Mouse (Mus musculus) intestine, embryonic 14.5 days (tissue): Measurements from ENCODE around the gene Spaca7. TPM values are rescaled to one million over a fixed set of nuclear protein-coding genes. Genes with fewer than 3 reads are reported as not detected.

Experiments used
- ATAC-seq: fragments of 200-750 bp; cut with Nextera tagmentation; replicated peaks from 2 replicates; pipeline ENCODE4 v1.8.0; 2017; ENCODE audit warnings: low read depth, moderate number of reproducible peaks, moderate TSS enrichment, moderate library complexity; ENCODE audit not compliant: low FRiP score, low TSS enrichment
- DNase-seq: peaks from one replicate; pipeline ENCODE4 v3.0.0-alpha.2; 2018; ENCODE audit warnings: low spot score
- H3K27ac ChIP-seq: fragments of 300-500 bp; sonication (generic); 2 replicates; pipeline ENCODE4 v1.5.1; 2014; ENCODE audit warnings: low read depth, mild to moderate bottlenecking, control low read depth
- H3K27me3 ChIP-seq: fragments of 300-500 bp; sonication (generic); replicated peaks from 2 replicates; pipeline ENCODE4 v1.6.1; 2014; ENCODE audit warnings: low read length, control low read depth; ENCODE audit not compliant: control insufficient read depth, insufficient read depth
- H3K36me3 ChIP-seq: fragments of 300-500 bp; sonication (generic); 2 replicates; pipeline ENCODE4 v1.6.1; 2014; ENCODE audit warnings: low read length, control low read depth; ENCODE audit not compliant: control insufficient read depth, insufficient read depth
- H3K4me1 ChIP-seq: fragments of 300-500 bp; sonication (generic); replicated peaks from 2 replicates; pipeline ENCODE4 v1.6.1; 2014; ENCODE audit warnings: low read length, control low read depth, mixed read lengths; ENCODE audit not compliant: control insufficient read depth, insufficient read depth
- H3K4me2 ChIP-seq: fragments of 300-500 bp; sonication (generic); 2 replicates; pipeline ENCODE4 v1.6.1; 2014; ENCODE audit warnings: low read length
- H3K4me3 ChIP-seq: fragments of 300-500 bp; sonication (generic); 2 replicates; pipeline ENCODE4 v1.5.1; 2014; ENCODE audit warnings: low read depth, low read length, control low read depth, mixed read lengths
- H3K9ac ChIP-seq: fragments of 300-500 bp; sonication (generic); 2 replicates; pipeline ENCODE4 v1.6.1; 2014; ENCODE audit warnings: mild to moderate bottlenecking, low read length
- H3K9me3 ChIP-seq: fragments of 300-500 bp; sonication (generic); 2 replicates; pipeline ENCODE4 v1.6.1; 2016; ENCODE audit warnings: low read length, control low read depth; ENCODE audit not compliant: control insufficient read depth
- WGBS: fragments of 180-500 bp; shearing (Covaris S2); extraction: QIAGEN DNeasy Blood & Tissue Kit; methylation state at CpG from one replicate; pipeline ENCODE4 v1.1.7; 2014; 5-methylcytosine and 5-hydroxymethylcytosine counted together
- polyA plus RNA-seq: library from polyadenylated mRNA; unstranded; fragments of >200 nt; fragmentation: Nextera tagmentation; extraction: Ambion mirVana; gene quantifications from 2 replicates; pipeline ENCODE4 v1.2.1, GENCODE M21; 2014

The Spaca7 gene
- not detected in 2 replicates for polyA plus RNA-seq

DNA sequence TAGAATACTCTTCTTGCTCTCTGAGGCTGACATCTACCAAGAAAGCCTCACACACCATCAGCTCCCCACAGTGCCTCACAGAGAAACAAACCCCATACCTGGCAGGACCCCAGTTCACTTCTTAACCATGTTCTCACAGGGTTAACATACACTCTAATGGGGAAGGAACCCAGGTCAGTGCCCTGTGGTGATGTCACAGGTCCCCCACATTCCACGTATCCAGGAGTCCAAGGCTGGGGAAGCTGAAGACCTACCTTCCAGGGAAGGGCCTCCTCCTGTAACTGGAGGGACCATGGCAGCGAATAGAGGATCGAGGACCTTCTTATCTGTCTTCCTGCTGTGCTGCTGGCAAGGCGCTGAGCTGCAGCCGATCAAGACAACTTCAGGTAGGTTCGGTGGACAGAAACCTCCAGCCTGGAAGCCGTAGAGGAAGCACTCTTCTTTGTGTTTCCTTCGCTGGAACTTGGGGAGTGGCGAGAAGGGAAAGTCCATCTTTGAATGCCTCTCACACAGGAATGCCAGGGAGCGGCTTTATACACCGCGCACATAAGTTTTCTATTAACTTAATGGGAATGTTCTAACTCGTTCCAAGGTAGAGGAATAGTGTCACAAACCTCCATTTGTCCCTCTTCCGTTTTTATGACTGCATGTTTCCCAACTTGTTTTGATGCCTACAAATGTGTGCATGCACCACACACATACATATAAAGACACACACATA, at the start of gene Spaca7:
Gene Spaca7 (plus strand): TSS at position 216 of the 721 bp plus-strand sequence.
- Histone ChIP-seq H3K4me1 (no peaks in the 10 kb centered on the region), H3K4me3 (no peak within 1 kb of the TSS), H3K9ac (no peak within 1 kb of the TSS), H3K9me3 (no peaks in the 10 kb centered on the region), H3K27me3 (no peaks in the 10 kb centered on the region), H3K27ac (no peak within 1 kb of the TSS), H3K4me2 (no peak within 1 kb of the TSS), H3K36me3 (no peaks in the 10 kb centered on the region)
- DNase-seq, result no peak
- WGBS, result 60% methylated on average over 14 of the region's 14 CpGs
- no peak for ATAC-seq

DNA sequence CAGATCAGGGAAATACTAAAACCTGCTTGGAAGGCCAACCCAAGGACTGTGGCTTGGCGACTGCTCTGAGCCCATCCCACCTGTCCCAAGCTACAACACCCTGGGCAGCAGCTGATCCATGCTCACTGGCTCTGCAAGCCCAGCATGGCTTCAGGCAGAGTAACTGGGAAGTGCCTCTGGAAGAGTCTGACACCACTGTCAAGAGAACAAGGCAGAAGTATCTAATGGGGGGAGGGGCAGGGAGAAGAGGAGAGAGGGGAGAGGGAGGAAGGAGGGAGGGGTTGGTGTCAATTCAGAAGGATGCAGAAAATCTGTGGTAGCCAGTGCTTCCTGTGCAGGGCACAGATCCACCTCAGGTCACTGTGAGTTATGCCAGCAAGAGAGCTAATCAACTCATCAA, 48.5 kb upstream of the Spaca7 start:
- DNase-seq, result no peak
- no peak overlapping the region for H3K27ac ChIP-seq
- H3K27me3 ChIP-seq, result no peaks in the 10 kb centered on the region
- no peaks in the 10 kb centered on the region for H3K9me3 ChIP-seq
- no peaks in the 10 kb centered on the region for H3K36me3 ChIP-seq
- H3K9ac ChIP-seq, result no peak overlapping the region
- H3K4me3 ChIP-seq, result no peak overlapping the region
- H3K4me2 ChIP-seq, result no peak overlapping the region
- no peaks in the 10 kb centered on the region for H3K4me1 ChIP-seq
- 18% methylated on average over 1 of the region's 1 CpGs for WGBS
- ATAC-seq, result no peak

DNA sequence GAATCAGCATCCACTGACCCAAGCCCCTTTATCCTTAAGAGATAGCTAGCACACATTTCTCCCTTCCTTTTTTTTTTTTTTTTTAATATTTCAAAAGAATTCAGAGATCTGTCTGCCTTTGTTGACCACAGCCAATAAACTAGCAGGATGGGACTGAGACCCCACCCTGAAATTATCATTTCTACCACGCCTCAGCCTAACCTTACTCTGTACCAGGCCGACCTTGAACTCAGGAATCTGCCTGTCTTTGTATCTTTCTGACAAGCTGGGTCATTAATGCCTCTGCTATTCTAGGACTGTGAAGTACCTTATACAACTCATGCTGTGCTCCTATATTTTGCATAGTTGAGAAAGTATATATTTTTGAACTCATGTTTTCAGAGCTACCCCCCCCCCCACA, 44.2 kb upstream of the Spaca7 start:
- H3K9me3 ChIP-seq, result no peaks in the 10 kb centered on the region
- no peak for DNase-seq

DNA sequence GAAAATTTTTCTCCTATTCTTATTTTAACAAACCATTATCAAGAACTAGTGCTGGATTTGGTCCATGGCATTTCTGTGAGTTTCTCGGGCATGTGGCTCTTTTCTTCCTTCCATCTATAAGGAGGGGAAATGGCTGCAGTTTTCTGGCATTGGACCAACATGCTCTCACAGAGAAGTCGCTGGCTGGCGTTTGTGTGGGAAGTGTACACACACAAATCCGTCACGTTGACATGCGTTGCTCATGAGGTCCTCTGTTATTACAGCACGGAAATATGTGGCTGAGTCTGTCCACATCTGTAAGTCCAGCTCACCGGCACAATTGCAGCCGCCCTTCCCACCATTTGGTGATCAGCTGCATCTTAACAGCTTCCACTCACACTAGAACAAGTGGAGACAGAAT, 37.2 kb upstream of the Spaca7 start:
- Histone ChIP-seq H3K4me1 (no peaks in the 10 kb centered on the region; the same call in 1 of the 2 replicates), H3K9ac (no peak overlapping the region), H3K27me3 (0 out of 2 replicates have a peak, but pooled peaks cover 2% of the 10 kb centered on the region), H3K4me3 (no peak overlapping the region), H3K4me2 (no peak overlapping the region), H3K9me3 (no peaks in the 10 kb centered on the region), H3K36me3 (no peaks in the 10 kb centered on the region), H3K27ac (no peak overlapping the region)
- ATAC-seq, result no peak
- DNase-seq, result no peak
- 36% methylated on average over 9 of the region's 9 CpGs for WGBS

More for the DNA sequence above, 44.2 kb upstream of the Spaca7 start:
- H3K4me3 ChIP-seq, result no peak overlapping the region
- 0 out of 2 replicates have a peak, but pooled peaks cover 2% of the 10 kb centered on the region for H3K27me3 ChIP-seq
- no peaks in the 10 kb centered on the region for H3K36me3 ChIP-seq
- WGBS, result 63% methylated on average over 2 of the region's 2 CpGs
- no peaks in the 10 kb centered on the region for H3K4me1 ChIP-seq
- ATAC-seq, result no peak
- H3K27ac ChIP-seq, result no peak overlapping the region
- H3K9ac ChIP-seq, result no peak overlapping the region
- H3K4me2 ChIP-seq, result no peak overlapping the region

DNA sequence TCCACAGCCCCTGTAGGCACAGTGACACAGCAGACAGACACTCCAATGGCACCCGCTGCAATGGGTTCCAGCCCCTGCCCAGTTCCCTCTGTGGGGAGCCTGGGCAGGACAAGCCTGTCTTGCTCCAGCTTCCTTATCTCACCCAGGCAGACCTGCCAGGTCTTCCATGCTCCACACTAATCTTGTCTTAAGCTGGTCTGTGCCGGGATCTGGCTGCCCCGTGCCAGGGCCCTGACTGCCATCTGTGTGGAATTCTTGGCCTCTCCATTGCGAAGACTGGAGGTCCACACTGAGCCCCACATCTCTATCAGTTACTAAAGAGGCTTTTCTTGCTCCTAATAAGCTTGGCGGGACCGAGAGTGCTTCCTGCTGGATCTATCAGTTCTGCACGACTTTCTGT, 36.5 kb upstream of the Spaca7 start:
- 80% methylated on average over 7 of the region's 7 CpGs for WGBS
- Histone ChIP-seq H3K9me3 (no peaks in the 10 kb centered on the region), H3K27ac (no peak overlapping the region), H3K27me3 (0 out of 2 replicates have a peak, but pooled peaks cover 2% of the 10 kb centered on the region), H3K9ac (no peak overlapping the region), H3K4me2 (no peak overlapping the region), H3K36me3 (no peaks in the 10 kb centered on the region), H3K4me3 (no peak overlapping the region), H3K4me1 (no peaks in the 10 kb centered on the region; the same call in 1 of the 2 replicates)
- ATAC-seq (no peak), DNase-seq (no peak)

DNA sequence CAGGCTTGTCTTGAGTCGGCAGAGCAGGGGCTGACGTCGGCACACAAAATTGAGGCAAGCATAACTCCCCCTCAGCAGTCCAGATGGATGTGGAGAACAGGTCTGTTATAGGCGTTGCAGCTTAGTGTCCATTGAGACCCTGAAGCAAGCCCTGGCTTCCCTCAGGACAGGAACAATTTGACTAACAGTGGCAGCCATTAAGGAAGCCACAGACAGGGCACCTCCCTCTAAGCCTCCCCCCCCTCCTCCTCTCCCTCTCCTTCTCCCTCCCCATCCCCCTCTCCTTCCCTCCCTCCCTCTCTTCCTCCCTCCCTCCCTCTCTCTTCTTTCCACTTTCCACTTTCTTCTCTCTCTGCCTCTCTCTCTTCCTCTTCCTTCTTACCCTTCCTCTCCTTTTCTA, 27.6 kb upstream of the Spaca7 start:
- 55% methylated on average over 4 of the region's 4 CpGs for WGBS

DNA sequence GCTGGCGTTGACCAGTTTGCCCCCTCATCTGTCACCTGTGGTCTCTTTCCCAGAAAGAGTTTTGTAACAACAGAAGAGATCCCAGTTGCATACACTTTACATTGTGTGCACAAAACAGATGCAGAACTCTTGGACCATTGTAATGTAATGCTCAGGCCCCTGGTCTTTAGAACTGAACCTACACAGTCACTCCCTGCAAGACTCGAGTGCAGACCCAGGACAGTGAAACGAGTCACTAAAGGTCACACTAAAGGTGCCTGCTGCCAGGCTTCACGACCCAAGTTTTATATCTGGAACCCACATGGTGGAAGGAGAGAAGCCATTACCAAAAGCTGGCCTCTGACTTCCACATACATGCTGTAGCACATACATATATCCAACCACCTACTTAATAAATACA, 27.2 kb upstream of the Spaca7 start:
- H3K9me3 ChIP-seq, result no peaks in the 10 kb centered on the region
- no peak for DNase-seq
- WGBS, result 69% methylated on average over 4 of the region's 4 CpGs
- no peaks in the 10 kb centered on the region for H3K36me3 ChIP-seq
- H3K4me3 ChIP-seq, result no peak overlapping the region
- no peak overlapping the region for H3K4me2 ChIP-seq
- no peak for ATAC-seq
- peaks cover 19% of the 10 kb centered on the region for H3K27me3 ChIP-seq
- no peaks in the 10 kb centered on the region for H3K4me1 ChIP-seq
- no peak overlapping the region for H3K9ac ChIP-seq
- H3K27ac ChIP-seq, result no peak overlapping the region

More for the DNA sequence above, 27.6 kb upstream of the Spaca7 start:
- H3K27me3 ChIP-seq, result peaks cover 19% of the 10 kb centered on the region
- H3K36me3 ChIP-seq, result no peaks in the 10 kb centered on the region
- H3K4me3 ChIP-seq, result no peak overlapping the region
- ATAC-seq (no peak), DNase-seq (no peak)
- no peaks in the 10 kb centered on the region for H3K4me1 ChIP-seq
- no peak overlapping the region for H3K27ac ChIP-seq
- H3K4me2 ChIP-seq, result no peak overlapping the region
- H3K9me3 ChIP-seq, result no peaks in the 10 kb centered on the region
- no peak overlapping the region for H3K9ac ChIP-seq

DNA sequence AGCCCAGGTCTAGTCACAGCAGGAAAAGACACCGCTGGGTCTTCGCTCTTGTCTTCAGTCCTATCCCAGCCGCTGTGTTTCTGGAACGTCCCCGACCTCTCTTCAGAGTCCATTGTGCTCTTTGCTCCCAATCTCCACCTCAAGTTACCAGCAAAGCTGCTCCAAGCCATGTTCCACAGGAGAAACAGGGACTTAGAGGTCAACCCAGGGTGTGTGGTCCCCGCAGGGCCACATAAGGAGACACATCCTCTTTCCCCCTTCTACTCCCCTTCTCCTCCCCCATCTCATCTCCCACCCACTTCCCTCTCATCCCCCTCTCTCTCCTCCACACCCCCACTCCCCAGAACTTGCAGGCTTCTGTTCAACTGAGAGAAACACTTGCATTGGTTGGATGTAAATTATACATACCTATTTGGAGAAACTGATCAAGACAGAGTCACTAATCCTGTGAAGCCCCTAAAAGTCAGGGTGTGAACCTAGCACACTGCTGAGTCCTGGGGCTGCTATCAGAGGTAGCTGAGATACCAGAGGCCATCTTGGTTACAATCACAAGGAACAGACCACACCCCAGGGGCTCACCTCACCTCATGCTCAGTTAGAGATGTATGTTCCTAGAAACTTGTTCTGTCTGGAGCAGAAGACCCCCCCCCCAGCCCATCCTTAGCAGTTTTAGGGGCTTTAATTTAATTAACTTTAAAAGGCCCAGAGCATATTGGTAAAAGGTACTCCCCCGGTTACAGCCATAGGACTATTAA, 25.2 kb upstream of the Spaca7 start:
- H3K27ac ChIP-seq, result no peak overlapping the region
- no peaks in the 10 kb centered on the region for H3K4me1 ChIP-seq
- DNase-seq (no peak), ATAC-seq (no peak)
- peaks cover 21% of the 10 kb centered on the region for H3K27me3 ChIP-seq
- no peak overlapping the region for H3K4me2 ChIP-seq
- 71% methylated on average over 7 of the region's 7 CpGs for WGBS
- no peaks in the 10 kb centered on the region for H3K36me3 ChIP-seq
- H3K4me3 ChIP-seq, result no peak overlapping the region
- no peak overlapping the region for H3K9ac ChIP-seq
- H3K9me3 ChIP-seq, result 0 out of 2 replicates have a peak, but pooled peaks cover 4% of the 10 kb centered on the region
